Mouse (Mus musculus): ENCODE measurements at regions not wholly inside any gene's neighbourhood (a gene's known extent, or its start where the extent isn't known, plus 50 kb on each side); places are given as distances from the start of the nearest gene placed in this dataset.

DNA sequence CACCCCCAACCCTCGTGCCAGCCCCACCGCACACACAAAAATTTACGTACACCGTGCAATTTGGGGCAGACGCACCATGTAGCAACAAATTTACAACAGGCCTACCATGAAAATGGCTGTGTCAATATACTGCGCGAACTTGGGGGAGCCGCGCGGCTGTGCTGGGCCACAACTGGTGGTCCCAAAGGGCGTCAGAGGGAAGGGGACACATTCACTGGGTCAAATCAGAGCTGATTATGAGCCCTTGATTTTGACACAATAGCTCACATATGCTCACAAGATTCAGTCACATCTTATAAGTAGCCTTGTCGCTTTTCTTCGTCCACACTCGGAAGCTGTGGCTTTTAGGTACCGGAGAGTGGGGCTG is 58.9 kb upstream of the Htatip2 start:
- TF ChIP-seq CTCF (IDR thresholded peaks at IDR 0.05; ENCODE audit: borderline replicate concordance, extremely low read depth, insufficient read depth, insufficient read length) = no peak
- TF ChIP-seq POLR2A (IDR thresholded peaks at IDR 0.05; ENCODE audit: borderline replicate concordance, extremely low read depth, insufficient read depth, insufficient read length, poor library complexity, severe bottlenecking) = no peak
